Mouse (Mus musculus) brain, embryonic 18.5 days (tissue): Measurements from ENCODE around the gene Ccdc28a.

Source experiments
- DNase-seq: peaks from one replicate; pipeline ENCODE4 v3.0.0-alpha.2; 2012; ENCODE audit warnings: low read depth, low spot score

Gene Ccdc28a

DNA sequence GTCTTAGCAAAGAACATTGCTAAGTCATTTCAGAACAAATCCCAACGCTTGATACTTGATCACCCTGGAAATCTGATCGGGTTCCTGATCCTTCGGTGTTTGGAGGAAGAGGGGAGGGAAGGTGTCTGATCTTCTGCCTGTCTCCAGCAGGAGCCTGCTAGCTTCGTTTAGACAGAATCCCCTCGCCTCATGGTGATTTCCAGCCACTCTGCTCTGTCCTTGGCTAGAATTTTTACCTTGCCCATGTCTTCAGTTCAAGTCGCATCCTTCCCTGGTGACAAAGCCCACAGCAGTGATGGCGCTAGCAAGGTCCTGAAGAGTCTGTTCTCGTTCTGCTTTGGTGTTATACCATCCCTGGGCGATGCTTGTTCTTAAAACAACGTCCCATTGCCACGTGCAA is 40.6 kb downstream of the Ccdc28a start:
- DNase-seq = no peak

GRCm38 (mm10) chr10:18193221-18193620 is 41.6 kb downstream of the Ccdc28a start:
- DNase-seq = no peak

- no peak for DNase-seq
Observed at GRCm38 (mm10) chr10:18191706-18192105, 43.1 kb downstream of the Ccdc28a start.

- DNase-seq = no peak
Observed at GRCm38 (mm10) chr10:18189498-18189897, 45.3 kb downstream of the Ccdc28a start.

- no peak for DNase-seq
Observed at GRCm38 (mm10) chr10:18188564-18188963, 46.2 kb downstream of the Ccdc28a start.

GRCm38 (mm10) chr10:18182246-18182645 is 52.6 kb downstream of the Ccdc28a start:
- peak; percentile 22 for DNase-seq

DNA sequence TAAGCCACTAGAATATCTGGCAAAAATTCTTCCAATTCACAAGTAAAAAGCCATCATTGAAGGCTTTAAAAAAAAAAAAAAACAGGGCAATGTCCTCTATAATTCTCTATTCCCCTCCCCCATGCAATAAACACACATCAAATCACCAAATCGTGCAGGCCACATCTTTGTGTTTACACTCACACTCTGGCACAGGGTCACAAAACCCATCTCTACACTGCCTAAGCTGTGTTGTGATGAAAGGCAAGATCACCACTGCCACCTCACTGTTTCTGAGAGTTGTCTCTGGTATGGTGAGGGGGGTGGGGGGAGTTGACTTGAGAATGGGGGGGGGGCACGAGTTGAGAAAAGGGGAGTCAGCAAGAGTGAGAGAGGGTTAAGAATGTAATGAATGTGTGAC is 57.5 kb downstream of the Ccdc28a start:
- no peak for DNase-seq

- DNase-seq = no peak
Observed at GRCm38 (mm10) chr10:18176722-18177121, 58.1 kb downstream of the Ccdc28a start.

DNA sequence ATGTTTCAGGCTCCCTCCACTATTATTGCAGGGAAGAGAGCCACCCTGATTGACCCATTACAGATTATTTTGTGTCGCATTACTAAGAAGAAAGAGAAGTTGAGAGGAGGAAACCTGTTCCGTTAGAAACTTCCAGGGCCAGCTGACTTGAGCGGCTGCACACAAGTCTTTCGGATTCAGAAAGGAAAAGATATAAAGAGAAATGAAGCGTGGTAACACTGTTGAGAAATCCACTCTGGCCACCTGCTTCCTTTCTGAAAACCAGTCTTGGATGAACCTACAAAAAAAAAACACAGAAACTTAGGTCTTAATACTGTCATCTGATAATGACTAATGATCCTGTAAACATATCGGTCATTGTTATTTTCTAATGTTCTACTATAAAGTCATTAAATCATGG is 59.7 kb downstream of the Ccdc28a start:
- no peak for DNase-seq
